30 mouse cellular contexts compared by ENCODE assay signal in genomic region chr7:94963758-94964299, GRCm38 (mm10).
A peak's percentile ranks its signal among the peaks of the same experiment; 100 is the strongest.
DNase-seq lines count a peak whose midpoint lies in the region; ATAC-seq and TF ChIP-seq lines count a peak whose summit lies in the region.
"Had no signal": no experiment of that assay in that cellular context is flagged by ENCODE, and none has a peak within 500 bp of the region (broad histone marks: within the 10 kb centered on the region; RNA-seq: fewer than 3 reads in every experiment).

No protein-coding gene starts in this region.

- WGBS in forebrain, embryonic 15.5 days: 48% methylated on average over 2 of the region's 2 CpGs
- WGBS in forebrain, embryonic 13.5 days: 43% methylated on average over 2 of the region's 2 CpGs
- WGBS in hindbrain, embryonic 14.5 days: 26% methylated on average over 2 of the region's 2 CpGs
- WGBS in hindbrain, embryonic 11.5 days: 48% methylated on average over 2 of the region's 2 CpGs
- 60% methylated on average over 2 of the region's 2 CpGs for WGBS in midbrain, postnatal 0 days
- 75% methylated on average over 2 of the region's 2 CpGs for WGBS in midbrain, embryonic 10.5 days

- 0 out of 2 replicates have a peak, but pooled peaks cover 2% of the 10 kb centered on the region for H3K4me1 ChIP-seq in forebrain, embryonic 15.5 days
- H3K4me1 ChIP-seq in forebrain, embryonic 13.5 days: no peaks in the 10 kb centered on the region
- H3K4me1 ChIP-seq in hindbrain, embryonic 14.5 days (replicated peaks; ENCODE audit: control insufficient read depth, insufficient read depth, low read length): no peaks in the 10 kb centered on the region
- no peaks in the 10 kb centered on the region for H3K4me1 ChIP-seq in hindbrain, embryonic 11.5 days (replicated peaks; ENCODE audit: control insufficient read depth, insufficient read depth, low read length)
- H3K4me1 ChIP-seq in midbrain, postnatal 0 days (ENCODE audit: insufficient read depth, low read length): no peaks in the 10 kb centered on the region
- H3K4me1 ChIP-seq in midbrain, embryonic 10.5 days: no peaks in the 10 kb centered on the region
- H3K4me1 ChIP-seq: embryonic facial prominence, embryonic 10.5 days; embryonic facial prominence, embryonic 13.5 days; heart, embryonic 10.5 days; heart, embryonic 13.5 days; intestine, embryonic 15.5 days had no signal

- no peak overlapping the region for H3K4me3 ChIP-seq in forebrain, embryonic 15.5 days
- H3K4me3 ChIP-seq in forebrain, embryonic 13.5 days: no peak overlapping the region
- H3K4me3 ChIP-seq in hindbrain, embryonic 14.5 days (replicated peaks; ENCODE audit: low read length): no peak overlapping the region
- no peak overlapping the region for H3K4me3 ChIP-seq in hindbrain, embryonic 11.5 days (ENCODE audit: low read depth, low read length)
- H3K4me3 ChIP-seq in midbrain, postnatal 0 days (ENCODE audit: low read depth, low read length): no peak overlapping the region
- H3K4me3 ChIP-seq in midbrain, embryonic 10.5 days: no peak overlapping the region
- H3K4me3 ChIP-seq: embryonic facial prominence, embryonic 10.5 days; embryonic facial prominence, embryonic 13.5 days; erythroblast, embryonic 14.5 days; heart, adult 2 months; heart, embryonic 10.5 days; heart, embryonic 13.5 days; intestine, embryonic 15.5 days had no signal

- no peak for TF ChIP-seq CTCF in midbrain, postnatal 0 days (IDR thresholded peaks at IDR 0.05)

- 0 out of 2 replicates have a peak, but pooled peaks have one; percentile 32 for ATAC-seq in forebrain, embryonic 15.5 days (replicated peaks)
- ATAC-seq in forebrain, embryonic 13.5 days: no peak
- peak; percentile 71 for ATAC-seq in hindbrain, embryonic 14.5 days (ENCODE audit: low FRiP score)
- no peak for ATAC-seq in hindbrain, embryonic 11.5 days (ENCODE audit: low FRiP score)
- no peak for ATAC-seq in midbrain, postnatal 0 days (ENCODE audit: low FRiP score)
- ATAC-seq: intestine, embryonic 15.5 days; Patski had no signal

- no peak overlapping the region for H3K4me2 ChIP-seq in forebrain, embryonic 15.5 days (replicated peaks)
- no peak overlapping the region for H3K4me2 ChIP-seq in forebrain, embryonic 13.5 days
- no peak overlapping the region for H3K4me2 ChIP-seq in hindbrain, embryonic 14.5 days (replicated peaks)
- no peak overlapping the region for H3K4me2 ChIP-seq in hindbrain, embryonic 11.5 days (replicated peaks; ENCODE audit: low read depth, low read length)
- H3K4me2 ChIP-seq in midbrain, postnatal 0 days (ENCODE audit: low read depth, low read length, poor library complexity, severe bottlenecking): no peak overlapping the region
- H3K4me2 ChIP-seq: embryonic facial prominence, embryonic 13.5 days; heart, embryonic 13.5 days; intestine, embryonic 15.5 days had no signal

- H3K27ac ChIP-seq in forebrain, embryonic 15.5 days (replicated peaks): no peak overlapping the region
- no peak overlapping the region for H3K27ac ChIP-seq in forebrain, embryonic 13.5 days
- no peak overlapping the region for H3K27ac ChIP-seq in hindbrain, embryonic 14.5 days
- H3K27ac ChIP-seq in hindbrain, embryonic 11.5 days (ENCODE audit: low read depth, low read length): no peak overlapping the region
- H3K27ac ChIP-seq in midbrain, postnatal 0 days (ENCODE audit: low read depth, low read length): no peak overlapping the region
- no peak overlapping the region for H3K27ac ChIP-seq in midbrain, embryonic 10.5 days (replicated peaks)
- H3K27ac ChIP-seq: embryonic facial prominence, embryonic 10.5 days; embryonic facial prominence, embryonic 13.5 days; heart, adult 2 months; heart, embryonic 10.5 days; heart, embryonic 13.5 days; intestine, embryonic 15.5 days had no signal

- H3K9ac ChIP-seq in forebrain, embryonic 15.5 days (replicated peaks): no peak overlapping the region
- H3K9ac ChIP-seq in forebrain, embryonic 13.5 days: no peak overlapping the region
- no peak overlapping the region for H3K9ac ChIP-seq in hindbrain, embryonic 14.5 days
- no peak overlapping the region for H3K9ac ChIP-seq in hindbrain, embryonic 11.5 days (ENCODE audit: low read depth, low read length)
- H3K9ac ChIP-seq in midbrain, postnatal 0 days (replicated peaks; ENCODE audit: low read length, poor library complexity, severe bottlenecking): no peak overlapping the region
- H3K9ac ChIP-seq: embryonic facial prominence, embryonic 13.5 days; heart, embryonic 13.5 days; intestine, embryonic 15.5 days had no signal

- DNase-seq in hindbrain, embryonic 14.5 days (ENCODE audit: low spot score): no peak
- DNase-seq in hindbrain, embryonic 11.5 days (ENCODE audit: low spot score): no peak
- DNase-seq in midbrain, postnatal 0 days (ENCODE audit: low spot score): peak; percentile 0
- DNase-seq in midbrain, embryonic 10.5 days (ENCODE audit: low spot score): no peak
- no peak for DNase-seq in cerebellum, adult 11 months
- DNase-seq: adrenal gland, postnatal 10 days; adrenal gland, postnatal 36 days; B cell, adult 2 months; cerebellum, adult 11-12 months; cerebellum, adult 8-10 months; cerebellum, postnatal 36 days; embryo, embryonic 11 days; gastrocnemius, postnatal 10 days; gastrocnemius, postnatal 36 days; heart, adult 2 months; heart, postnatal 14 days; heart, postnatal 4 days; kidney, adult 11 months; kidney, adult 8-10 months had no signal

- no peaks in the 10 kb centered on the region for H3K9me3 ChIP-seq in forebrain, embryonic 15.5 days
- H3K9me3 ChIP-seq in forebrain, embryonic 13.5 days (replicated peaks): no peaks in the 10 kb centered on the region
- H3K9me3 ChIP-seq in hindbrain, embryonic 14.5 days (ENCODE audit: control insufficient read depth, low read length): no peaks in the 10 kb centered on the region
- H3K9me3 ChIP-seq in hindbrain, embryonic 11.5 days (ENCODE audit: control insufficient read depth, low read length): no peaks in the 10 kb centered on the region
- H3K9me3 ChIP-seq in midbrain, postnatal 0 days (ENCODE audit: low read length): no peaks in the 10 kb centered on the region
- H3K9me3 ChIP-seq in midbrain, embryonic 10.5 days (replicated peaks): no peaks in the 10 kb centered on the region
- H3K9me3 ChIP-seq: embryonic facial prominence, embryonic 10.5 days; embryonic facial prominence, embryonic 13.5 days; G1E; heart, embryonic 10.5 days; heart, embryonic 13.5 days; intestine, embryonic 15.5 days had no signal

- H3K27me3 ChIP-seq in forebrain, embryonic 15.5 days: no peaks in the 10 kb centered on the region
- no peaks in the 10 kb centered on the region for H3K27me3 ChIP-seq in forebrain, embryonic 13.5 days
- H3K27me3 ChIP-seq in hindbrain, embryonic 14.5 days (ENCODE audit: control insufficient read depth, insufficient read depth, low read length): no peaks in the 10 kb centered on the region
- H3K27me3 ChIP-seq in hindbrain, embryonic 11.5 days (ENCODE audit: control insufficient read depth, insufficient read depth, low read length): no peaks in the 10 kb centered on the region
- H3K27me3 ChIP-seq in midbrain, postnatal 0 days (ENCODE audit: insufficient read depth, low read length): no peaks in the 10 kb centered on the region
- no peaks in the 10 kb centered on the region for H3K27me3 ChIP-seq in midbrain, embryonic 10.5 days (ENCODE audit: low read depth, poor library complexity, severe bottlenecking)
- H3K27me3 ChIP-seq: CH12.LX; embryonic facial prominence, embryonic 13.5 days; heart, embryonic 13.5 days; intestine, embryonic 15.5 days; Patski had no signal

- H3K36me3 ChIP-seq in forebrain, embryonic 15.5 days: no peaks in the 10 kb centered on the region
- no peaks in the 10 kb centered on the region for H3K36me3 ChIP-seq in forebrain, embryonic 13.5 days (ENCODE audit: poor library complexity, severe bottlenecking)
- H3K36me3 ChIP-seq in hindbrain, embryonic 14.5 days (replicated peaks; ENCODE audit: control insufficient read depth, insufficient read depth): no peaks in the 10 kb centered on the region
- H3K36me3 ChIP-seq in hindbrain, embryonic 11.5 days (ENCODE audit: control insufficient read depth, insufficient read depth, low read length): no peaks in the 10 kb centered on the region
- H3K36me3 ChIP-seq in midbrain, postnatal 0 days (ENCODE audit: insufficient read depth, low read length): no peaks in the 10 kb centered on the region
- H3K36me3 ChIP-seq in midbrain, embryonic 10.5 days: no peaks in the 10 kb centered on the region
- H3K36me3 ChIP-seq: embryonic facial prominence, embryonic 10.5 days; embryonic facial prominence, embryonic 13.5 days; G1E; heart, embryonic 10.5 days; heart, embryonic 13.5 days; intestine, embryonic 15.5 days had no signal

Comparison
In these comparisons a context has a peak if more than half of its experiments do, and no peak if none do; other contexts are left out.
1. ATAC-seq: peak in forebrain, embryonic 15.5 days (single experiment) and hindbrain, embryonic 14.5 days (single experiment); none in forebrain, embryonic 13.5 days (single experiment), hindbrain, embryonic 11.5 days (single experiment) and midbrain, postnatal 0 days (single experiment).